Comparison of ENCODE assay signal across 10 mouse cellular contexts in genomic region chr11:36678542-36678941, GRCm38 (mm10).
DNase-seq lines count a peak whose midpoint lies in the region; ATAC-seq lines count a peak whose summit lies in the region.
"Had no signal": no experiment of that assay in that cellular context is flagged by ENCODE, and none has a peak within 500 bp of the region (broad histone marks: within the 10 kb centered on the region; RNA-seq: fewer than 3 reads in every experiment).

No protein-coding gene starts in this region.

- 48% methylated on average over 2 of the region's 2 CpGs for WGBS in heart, embryonic 16.5 days
- WGBS in embryonic facial prominence, embryonic 12.5 days: 38% methylated on average over 2 of the region's 2 CpGs
- 22% methylated on average over 2 of the region's 2 CpGs for WGBS in hindbrain, embryonic 12.5 days
- WGBS in midbrain, embryonic 13.5 days: 9% methylated on average over 2 of the region's 2 CpGs

- H3K4me1 ChIP-seq in heart, embryonic 16.5 days (ENCODE audit: control insufficient read depth, insufficient read depth, low read length): peaks cover 2% of the 10 kb centered on the region; the same call in 1 of the 2 replicates
- H3K4me1 ChIP-seq in embryonic facial prominence, embryonic 12.5 days: peaks cover 5% of the 10 kb centered on the region; the same call in 1 of the 2 replicates
- H3K4me1 ChIP-seq in hindbrain, embryonic 12.5 days: peaks cover 23% of the 10 kb centered on the region
- H3K4me1 ChIP-seq in midbrain, embryonic 13.5 days (replicated peaks): peaks cover 42% of the 10 kb centered on the region

- peak overlapping the region; percentile 49 for H3K4me3 ChIP-seq in heart, embryonic 16.5 days (ENCODE audit: low read length)
- no peak overlapping the region for H3K4me3 ChIP-seq in embryonic facial prominence, embryonic 12.5 days
- H3K4me3 ChIP-seq in hindbrain, embryonic 12.5 days: peak overlapping the region; percentile 47; the same call in 1 of the 2 replicates
- H3K4me3 ChIP-seq in midbrain, embryonic 13.5 days (replicated peaks): peak overlapping the region; percentile 65
- H3K4me3 ChIP-seq: erythroblast, embryonic 14.5 days had no signal

- no peak for DNase-seq in heart, adult 9 months (ENCODE audit: low spot score in 2 of 2)
- DNase-seq in urinary bladder, postnatal 4 days (ENCODE audit: low spot score in 2 of 2): no peak
- DNase-seq in spleen, postnatal 14 days (ENCODE audit: low spot score in 2 of 2): no peak
- DNase-seq in kidney, adult 9 months: no peak

- H3K9ac ChIP-seq in heart, embryonic 16.5 days (ENCODE audit: low read length): no peak overlapping the region
- no peak overlapping the region for H3K9ac ChIP-seq in embryonic facial prominence, embryonic 12.5 days
- 0 out of 2 replicates have a peak overlapping the region, but pooled peaks have one; percentile 13 for H3K9ac ChIP-seq in hindbrain, embryonic 12.5 days
- H3K9ac ChIP-seq in midbrain, embryonic 13.5 days (replicated peaks): peak overlapping the region; percentile 84; the same call in 1 of the 2 replicates

- no peaks in the 10 kb centered on the region for H3K9me3 ChIP-seq in heart, embryonic 16.5 days (replicated peaks; ENCODE audit: control insufficient read depth, low read length)
- H3K9me3 ChIP-seq in embryonic facial prominence, embryonic 12.5 days: no peaks in the 10 kb centered on the region
- no peaks in the 10 kb centered on the region for H3K9me3 ChIP-seq in hindbrain, embryonic 12.5 days (replicated peaks)
- no peaks in the 10 kb centered on the region for H3K9me3 ChIP-seq in midbrain, embryonic 13.5 days

- no peak for ATAC-seq in heart, embryonic 16.5 days (replicated peaks; ENCODE audit: extremely low read depth, insufficient read depth, low FRiP score)
- no peak for ATAC-seq in embryonic facial prominence, embryonic 12.5 days (ENCODE audit: insufficient number of reproducible peaks, insufficient read depth, low FRiP score, low TSS enrichment)
- no peak for ATAC-seq in hindbrain, embryonic 12.5 days (ENCODE audit: low FRiP score)
- ATAC-seq in midbrain, embryonic 13.5 days: no peak

- H3K36me3 ChIP-seq in heart, embryonic 16.5 days (ENCODE audit: control insufficient read depth, insufficient read depth): no peaks in the 10 kb centered on the region
- H3K36me3 ChIP-seq in embryonic facial prominence, embryonic 12.5 days: no peaks in the 10 kb centered on the region
- no peaks in the 10 kb centered on the region for H3K36me3 ChIP-seq in hindbrain, embryonic 12.5 days
- H3K36me3 ChIP-seq in midbrain, embryonic 13.5 days: no peaks in the 10 kb centered on the region

- H3K27ac ChIP-seq in heart, embryonic 16.5 days (ENCODE audit: low read length): no peak overlapping the region
- no peak overlapping the region for H3K27ac ChIP-seq in embryonic facial prominence, embryonic 12.5 days
- H3K27ac ChIP-seq in hindbrain, embryonic 12.5 days: peak overlapping the region; percentile 97
- H3K27ac ChIP-seq in midbrain, embryonic 13.5 days: peak overlapping the region; percentile 97
- H3K27ac ChIP-seq: macrophage had no signal

- no peaks in the 10 kb centered on the region for H3K27me3 ChIP-seq in heart, embryonic 16.5 days (ENCODE audit: control insufficient read depth, insufficient read depth, low read length)
- 0 out of 2 replicates have a peak, but pooled peaks cover 2% of the 10 kb centered on the region for H3K27me3 ChIP-seq in embryonic facial prominence, embryonic 12.5 days
- H3K27me3 ChIP-seq in hindbrain, embryonic 12.5 days: no peaks in the 10 kb centered on the region
- H3K27me3 ChIP-seq in midbrain, embryonic 13.5 days: no peaks in the 10 kb centered on the region

- H3K4me2 ChIP-seq in heart, embryonic 16.5 days (ENCODE audit: low read depth, low read length): peak overlapping the region; percentile 64
- H3K4me2 ChIP-seq in embryonic facial prominence, embryonic 12.5 days (replicated peaks): peak overlapping the region; percentile 63
- H3K4me2 ChIP-seq in hindbrain, embryonic 12.5 days (replicated peaks): peak overlapping the region; percentile 57
- H3K4me2 ChIP-seq in midbrain, embryonic 13.5 days (replicated peaks): peak overlapping the region; percentile 73

Comparison
In these comparisons a context has a peak if more than half of its experiments do, and no peak if none do; other contexts are left out.
1. H3K27ac ChIP-seq: peak in hindbrain, embryonic 12.5 days (single experiment) and midbrain, embryonic 13.5 days (single experiment); none in heart, embryonic 16.5 days (single experiment) and embryonic facial prominence, embryonic 12.5 days (single experiment).
2. H3K9ac ChIP-seq: peak in hindbrain, embryonic 12.5 days (single experiment) and midbrain, embryonic 13.5 days (single experiment); none in heart, embryonic 16.5 days (single experiment) and embryonic facial prominence, embryonic 12.5 days (single experiment).
3. Peak in every context shown above with its lines, with median percentiles within 50 percentile points of each other: H3K4me2 ChIP-seq.